Mouse (Mus musculus) c-Kit-positive CD71-negative TER-119-negative erythroid progenitor cells, embryonic 14.5 days (primary cell): Measurements from ENCODE around the gene Tmem95.
A peak's percentile ranks its signal among the peaks of the same experiment; 100 is the strongest.
"Not testable (repeated sequence)": the region's sequence is repeated elsewhere in the genome, so short reads cannot be mapped to it uniquely, and the experiment has no call there.

Experiments
- DNase-seq: peaks from one replicate; pipeline ENCODE4 v3.0.0-alpha.2; 2013; ENCODE audit warnings: low read depth

Tmem95 gene

GRCm38 (mm10) chr11:69877878-69878277 is at the start of gene Tmem95:
Gene Tmem95, minus strand, starts transcription at chr11:69878018.
- no peak for DNase-seq

GRCm38 (mm10) chr11:69927501-69927900 is 49.7 kb upstream of the Tmem95 start:
- no peak for DNase-seq

GRCm38 (mm10) chr11:69922796-69923195 is 45.0 kb upstream of the Tmem95 start:
- DNase-seq, result no peak

GRCm38 (mm10) chr11:69922012-69922756 is 44.4 kb upstream of the Tmem95 start:
- DNase-seq, result no peak

- peak; percentile 100 for DNase-seq
Observed at GRCm38 (mm10) chr11:69921114-69922011, 43.5 kb upstream of the Tmem95 start, which contains the start of gene Eif5a. Gene Eif5a, minus strand, starts transcription at chr11:69921958.

GRCm38 (mm10) chr11:69920266-69921031 is 42.6 kb upstream of the Tmem95 start:
- DNase-seq, result no peak

GRCm38 (mm10) chr11:69919661-69920265 is 41.9 kb upstream of the Tmem95 start:
- DNase-seq, result peak; percentile 79

GRCm38 (mm10) chr11:69919053-69919452 is 41.2 kb upstream of the Tmem95 start:
- no peak for DNase-seq

GRCm38 (mm10) chr11:69918118-69918517 is 40.3 kb upstream of the Tmem95 start:
- DNase-seq, result no peak

GRCm38 (mm10) chr11:69917379-69917948 is 39.6 kb upstream of the Tmem95 start:
- DNase-seq, result no peak

- DNase-seq, result not testable (repeated sequence)
Observed at GRCm38 (mm10) chr11:69916652-69917378, 39.0 kb upstream of the Tmem95 start.

GRCm38 (mm10) chr11:69915667-69916627 is 38.1 kb upstream of the Tmem95 start:
- no peak for DNase-seq

- no peak for DNase-seq
Observed at GRCm38 (mm10) chr11:69914917-69915430, 37.2 kb upstream of the Tmem95 start.

GRCm38 (mm10) chr11:69914372-69914764 is 36.5 kb upstream of the Tmem95 start:
- no peak for DNase-seq

- peak; percentile 91 for DNase-seq
Observed at GRCm38 (mm10) chr11:69913554-69914371, 35.9 kb upstream of the Tmem95 start, which contains the start of gene Gps2. Gene Gps2, plus strand, starts transcription at chr11:69913888.

- DNase-seq, result no peak
Observed at GRCm38 (mm10) chr11:69912716-69913530, 35.1 kb upstream of the Tmem95 start.

GRCm38 (mm10) chr11:69911701-69912100 is 33.9 kb upstream of the Tmem95 start:
- no peak for DNase-seq
